Mouse (Mus musculus): Measurements from ENCODE around the gene 4930595D18Rik. TPM values are rescaled to one million over a fixed set of nuclear protein-coding genes. Genes with fewer than 3 reads are reported as not detected.

The 4930595D18Rik gene
- polyA plus RNA-seq (2015; fragmentation: Illumina TruSeq; extraction: RNeasy Lipid Tissue Mini Kit (QIAGEN cat#74804); ENCODE audit: insufficient read depth, low read depth, low replicate concordance): not detected

DNA sequence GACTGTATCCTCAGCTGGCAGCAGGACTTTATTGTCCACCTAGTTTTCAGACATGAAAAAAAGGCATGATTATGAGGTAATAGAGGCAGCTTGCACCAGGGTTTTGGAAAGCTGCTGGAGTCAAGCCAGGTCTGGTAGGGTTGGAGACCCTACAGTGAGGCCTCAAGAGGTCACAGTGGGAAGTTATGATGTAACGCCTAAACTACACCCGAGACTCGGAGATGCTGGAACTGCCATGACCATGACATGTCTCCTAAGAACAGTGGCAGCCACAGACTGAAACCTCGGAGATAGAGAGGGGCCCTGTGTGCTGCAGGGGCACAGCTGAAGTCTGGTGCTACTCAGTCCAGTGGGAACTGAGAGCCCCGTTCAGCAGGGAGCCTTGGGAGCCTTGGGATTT, at the start of gene 4930595D18Rik:
Gene 4930595D18Rik (minus strand): TSS at position 16 of the 400 bp plus-strand sequence.

DNA sequence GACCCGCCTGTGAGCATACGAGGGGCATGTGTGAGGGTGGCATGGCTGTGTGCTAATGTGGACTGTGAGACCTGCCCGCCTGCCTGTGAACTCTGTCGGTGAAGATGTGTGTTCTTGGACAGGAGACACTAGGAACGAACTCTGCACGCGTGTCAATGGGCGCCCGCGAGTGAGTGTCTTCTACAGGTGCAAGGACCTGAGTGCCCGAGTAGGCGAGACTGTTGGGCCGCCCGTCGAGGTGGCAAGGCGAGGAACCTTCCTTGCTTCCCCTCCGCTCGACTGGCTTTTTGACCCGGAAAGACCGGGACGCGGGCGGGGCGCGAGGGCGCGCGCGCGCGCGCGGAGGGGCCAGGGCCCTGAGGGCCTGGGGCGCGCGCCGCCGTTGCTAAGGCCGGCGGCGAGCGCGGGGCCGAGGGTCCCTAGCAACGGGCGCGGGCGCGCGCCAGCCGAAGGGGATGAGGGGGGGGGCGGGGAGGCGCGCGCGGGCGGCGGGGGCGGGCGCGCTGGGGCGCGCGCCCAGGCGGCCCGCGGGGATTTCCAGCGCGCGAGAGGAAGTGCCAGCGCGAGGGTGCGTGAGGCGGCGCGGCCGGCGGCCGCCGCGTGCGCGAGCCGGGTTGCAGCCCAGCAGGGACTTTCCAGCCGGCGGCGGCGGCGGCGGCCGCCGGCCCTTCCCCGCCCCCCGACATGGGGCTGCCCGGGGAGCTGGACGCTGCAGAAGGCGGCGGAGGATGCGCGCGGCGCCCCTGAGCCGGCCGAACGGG, 18.3 kb downstream of the 4930595D18Rik start, which contains the start of gene Traf3:
Gene Traf3 (plus strand): TSS at position 540 of the 761 bp plus-strand sequence.

Other genes with a start within 250 kb of the 4930595D18Rik start
- 1.6 TPM for gene Ankrd9, start 205.5 kb downstream of the 4930595D18Rik start, polyA plus RNA-seq (2015; fragmentation: Illumina TruSeq; extraction: RNeasy Lipid Tissue Mini Kit (QIAGEN cat#74804); ENCODE audit: insufficient read depth, low read depth, low replicate concordance)
- 3.4 TPM for gene Rcor1, start 145.1 kb downstream of the 4930595D18Rik start, polyA plus RNA-seq (2015; fragmentation: Illumina TruSeq; extraction: RNeasy Lipid Tissue Mini Kit (QIAGEN cat#74804); ENCODE audit: insufficient read depth, low read depth, low replicate concordance)
- 2.8 TPM for gene Traf3, start 18.1 kb downstream of the 4930595D18Rik start, polyA plus RNA-seq (2015; fragmentation: Illumina TruSeq; extraction: RNeasy Lipid Tissue Mini Kit (QIAGEN cat#74804); ENCODE audit: insufficient read depth, low read depth, low replicate concordance)
- not detected for gene Amn, start 86.6 kb upstream of the 4930595D18Rik start, polyA plus RNA-seq (2015; fragmentation: Illumina TruSeq; extraction: RNeasy Lipid Tissue Mini Kit (QIAGEN cat#74804); ENCODE audit: insufficient read depth, low read depth, low replicate concordance)
- 30.4 TPM for gene Cdc42bpb, start 193.2 kb upstream of the 4930595D18Rik start, polyA plus RNA-seq (2015; fragmentation: Illumina TruSeq; extraction: RNeasy Lipid Tissue Mini Kit (QIAGEN cat#74804); ENCODE audit: insufficient read depth, low read depth, low replicate concordance)
- gene Lbhd2, start 222.3 kb upstream of the 4930595D18Rik start, polyA plus RNA-seq (2015; fragmentation: Illumina TruSeq; extraction: RNeasy Lipid Tissue Mini Kit (QIAGEN cat#74804); ENCODE audit: insufficient read depth, low read depth, low replicate concordance): not detected
- gene Exoc3l4, start 232.5 kb upstream of the 4930595D18Rik start, polyA plus RNA-seq (2015; fragmentation: Illumina TruSeq; extraction: RNeasy Lipid Tissue Mini Kit (QIAGEN cat#74804); ENCODE audit: insufficient read depth, low read depth, low replicate concordance): 1.7 TPM